In the genomic region with DNA sequence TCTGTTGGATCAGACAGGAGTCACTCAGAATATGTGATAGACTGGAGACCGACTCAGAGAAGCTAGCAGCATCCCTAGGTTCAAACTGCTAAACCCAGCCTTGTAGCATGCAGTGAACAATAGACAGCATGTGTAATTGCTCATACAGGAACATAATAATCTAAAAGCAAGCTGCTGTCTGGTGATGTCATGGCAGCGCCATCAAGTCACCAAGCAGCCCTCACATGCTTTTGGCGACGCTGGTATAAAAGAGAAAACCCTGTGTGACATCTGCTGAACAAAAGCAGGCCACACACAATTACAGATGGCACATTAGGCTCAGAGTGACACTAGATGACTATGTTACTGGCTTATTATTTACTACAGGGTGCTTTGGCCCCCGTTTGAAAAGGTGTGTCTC, we compare ENCODE assay signal across 24 mouse cellular contexts. TPM values are rescaled to one million over a fixed set of nuclear protein-coding genes. Genes with fewer than 3 reads are reported as not detected.
"Had no signal": no experiment of that assay in that cellular context is flagged by ENCODE, and none has a peak within 500 bp of the region (broad histone marks: within the 10 kb centered on the region; RNA-seq: fewer than 3 reads in every experiment).

No protein-coding gene starts in this region.

- ATAC-seq: liver, postnatal 0 days; lung, postnatal 0 days; midbrain, embryonic 15.5 days had no signal

- H3K4me3 ChIP-seq: kidney, embryonic 15.5 days; limb, embryonic 12.5 days; limb, embryonic 15.5 days; midbrain, embryonic 12.5 days; midbrain, embryonic 15.5 days; neural tube, embryonic 12.5 days; neural tube, embryonic 15.5 days; stomach, embryonic 15.5 days had no signal

- H3K9ac ChIP-seq: kidney, embryonic 15.5 days; limb, embryonic 12.5 days; limb, embryonic 15.5 days; liver, embryonic 14.5 days; liver, postnatal 0 days; lung, embryonic 14.5 days; midbrain, embryonic 12.5 days; midbrain, embryonic 15.5 days; neural tube, embryonic 12.5 days; neural tube, embryonic 15.5 days; stomach, embryonic 15.5 days had no signal

- H3K4me2 ChIP-seq: kidney, embryonic 15.5 days; limb, embryonic 12.5 days; limb, embryonic 15.5 days; liver, embryonic 11.5 days; lung, embryonic 14.5 days; midbrain, embryonic 12.5 days; midbrain, embryonic 15.5 days; neural tube, embryonic 12.5 days; neural tube, embryonic 15.5 days; stomach, embryonic 15.5 days had no signal

- DNase-seq: kidney, postnatal 10 days; kidney, postnatal 36 days; left cerebral cortex, postnatal 4 days; liver, postnatal 0 days; lung, embryonic 14.5 days; right cerebral cortex, adult 18-20 months; right cerebral cortex, postnatal 14 days; right cerebral cortex, postnatal 4 days; thymus, adult 2 months; thymus, postnatal 14 days; thymus, postnatal 4 days had no signal

- H3K27ac ChIP-seq: kidney, embryonic 15.5 days; limb, embryonic 12.5 days; limb, embryonic 15.5 days; liver, embryonic 14.5 days; macrophage; midbrain, embryonic 12.5 days; midbrain, embryonic 15.5 days; neural tube, embryonic 12.5 days; neural tube, embryonic 15.5 days; stomach, embryonic 15.5 days had no signal

- H3K36me3 ChIP-seq: kidney, embryonic 15.5 days; limb, embryonic 12.5 days; limb, embryonic 15.5 days; midbrain, embryonic 12.5 days; midbrain, embryonic 15.5 days; neural tube, embryonic 12.5 days; neural tube, embryonic 15.5 days; stomach, embryonic 15.5 days had no signal

- H3K9me3 ChIP-seq: kidney, embryonic 15.5 days; limb, embryonic 12.5 days; limb, embryonic 15.5 days; midbrain, embryonic 12.5 days; midbrain, embryonic 15.5 days; neural tube, embryonic 12.5 days; neural tube, embryonic 15.5 days; stomach, embryonic 15.5 days had no signal

- H3K27me3 ChIP-seq: kidney, embryonic 15.5 days; limb, embryonic 12.5 days; limb, embryonic 15.5 days; midbrain, embryonic 12.5 days; midbrain, embryonic 15.5 days; neural tube, embryonic 12.5 days; neural tube, embryonic 15.5 days; stomach, embryonic 15.5 days had no signal

RNA-seq across cellular contexts. Expression of a gene that starts 1.5 kb away (rescaled TPM):
- total RNA-seq: megakaryocyte, adult 5-6 weeks had no signal
- polyA plus RNA-seq: liver, embryonic 11.5 days; liver, postnatal 0 days; midbrain, embryonic 12.5 days; neural tube, embryonic 12.5 days had no signal
